Mouse (Mus musculus) hindbrain, embryonic 14.5 days (tissue): Measurements from ENCODE around the gene Ppa2. TPM values are rescaled to one million over a fixed set of nuclear protein-coding genes. Genes with fewer than 3 reads are reported as not detected.

Experiments
- ATAC-seq: fragments of 200-750 bp; cut with Nextera tagmentation; 2 replicates; pipeline ENCODE4 v1.8.0; 2017; ENCODE audit warnings: moderate number of reproducible peaks, mild to moderate bottlenecking, moderate TSS enrichment, moderate library complexity; ENCODE audit not compliant: low FRiP score
- DNase-seq: peaks from one replicate; pipeline ENCODE4 v3.0.0-alpha.2; 2015; ENCODE audit warnings: low spot score
- H3K27ac ChIP-seq: fragments of 300-500 bp; sonication (generic); 2 replicates; pipeline ENCODE4 v1.5.1; 2014; ENCODE audit warnings: mild to moderate bottlenecking, moderate library complexity
- H3K27me3 ChIP-seq: fragments of 300-500 bp; sonication (generic); 2 replicates; pipeline ENCODE4 v1.6.1; 2014; ENCODE audit warnings: mild to moderate bottlenecking, low read length, mixed read lengths; ENCODE audit not compliant: control insufficient read depth, insufficient read depth
- H3K36me3 ChIP-seq: fragments of 300-500 bp; sonication (generic); replicated peaks from 2 replicates; pipeline ENCODE4 v1.6.1; 2014; ENCODE audit not compliant: control insufficient read depth, insufficient read depth
- H3K4me1 ChIP-seq: fragments of 300-500 bp; sonication (generic); replicated peaks from 2 replicates; pipeline ENCODE4 v1.6.1; 2014; ENCODE audit warnings: antibody characterized with exemption, low read length, mixed read lengths; ENCODE audit not compliant: control insufficient read depth, insufficient read depth
- H3K4me2 ChIP-seq: fragments of 300-500 bp; sonication (generic); replicated peaks from 2 replicates; pipeline ENCODE4 v1.6.1; 2014; ENCODE audit warnings: mild to moderate bottlenecking, moderate library complexity
- H3K4me3 ChIP-seq: fragments of 300-500 bp; sonication (generic); replicated peaks from 2 replicates; pipeline ENCODE4 v1.5.1; 2014; ENCODE audit warnings: mild to moderate bottlenecking, low read length
- H3K9ac ChIP-seq: fragments of 300-500 bp; sonication (generic); 2 replicates; pipeline ENCODE4 v1.6.1; 2014
- H3K9me3 ChIP-seq: fragments of 300-500 bp; sonication (generic); 2 replicates; pipeline ENCODE4 v1.6.1; 2016; ENCODE audit warnings: low read length; ENCODE audit not compliant: control insufficient read depth
- whole genome bisulfite sequencing: fragments of 180-500 bp; shearing (Covaris S2); extraction: QIAGEN DNeasy Blood & Tissue Kit; methylation state at CpG from one replicate; pipeline ENCODE4 v1.1.7; 2014; 5-methylcytosine and 5-hydroxymethylcytosine counted together
- polyA plus RNA-seq: library from polyadenylated mRNA; unstranded; fragments of >200 nt; fragmentation: Nextera tagmentation; extraction: Ambion mirVana; gene quantifications from 2 replicates; pipeline ENCODE4 v1.2.1, GENCODE M21; 2014

Gene Ppa2
- polyA plus RNA-seq, result 78.2 and 80.1 TPM in 2 replicates

GRCm38 (mm10) chr3:133309954-133310808 lies at the start of gene Ppa2:
TSS of gene Ppa2 (plus strand) at chr3:133310110.
- no peaks in the 10 kb centered on the region for H3K36me3 ChIP-seq
- H3K9ac ChIP-seq, result peak within 1 kb of the TSS; percentile 86
- H3K27ac ChIP-seq, result peak within 1 kb of the TSS; percentile 95
- H3K27me3 ChIP-seq, result no peaks in the 10 kb centered on the region
- H3K9me3 ChIP-seq, result no peaks in the 10 kb centered on the region
- H3K4me2 ChIP-seq, result peak within 1 kb of the TSS; percentile 56
- peak; percentile 94 for ATAC-seq
- peaks cover 7% of the 10 kb centered on the region for H3K4me1 ChIP-seq
- under 1% methylated on average over 66 of the region's 95 CpGs for WGBS
- peak within 1 kb of the TSS; percentile 82 for H3K4me3 ChIP-seq
- peak; percentile 83 for DNase-seq

- ATAC-seq, result no peak
- Histone ChIP-seq H3K36me3 (no peaks in the 10 kb centered on the region), H3K9ac (no peak overlapping the region), H3K27me3 (no peaks in the 10 kb centered on the region), H3K9me3 (no peaks in the 10 kb centered on the region), H3K27ac (no peak overlapping the region), H3K4me1 (no peaks in the 10 kb centered on the region), H3K4me3 (no peak overlapping the region), H3K4me2 (no peak overlapping the region)
- WGBS, result 23% methylated on average over 3 of the region's 3 CpGs
- DNase-seq, result peak; percentile 74
These were observed 38.0 kb upstream of the Ppa2 start for GRCm38 (mm10) chr3:133271887-133272286.

- H3K27ac ChIP-seq, result no peak overlapping the region
- no peaks in the 10 kb centered on the region for H3K9me3 ChIP-seq
- ATAC-seq, result no peak
- H3K4me1 ChIP-seq, result no peaks in the 10 kb centered on the region
- H3K4me3 ChIP-seq, result no peak overlapping the region
- DNase-seq, result no peak
- H3K4me2 ChIP-seq, result no peak overlapping the region
- WGBS, result 81% methylated on average over 5 of the region's 5 CpGs
- no peak overlapping the region for H3K9ac ChIP-seq
- H3K36me3 ChIP-seq, result no peaks in the 10 kb centered on the region
- no peaks in the 10 kb centered on the region for H3K27me3 ChIP-seq
These were observed 25.3 kb upstream of the Ppa2 start for GRCm38 (mm10) chr3:133284587-133284986.

GRCm38 (mm10) chr3:133288795-133289194 lies 21.1 kb upstream of the Ppa2 start:
- Histone ChIP-seq H3K27me3 (no peaks in the 10 kb centered on the region), H3K9me3 (0 out of 2 replicates have a peak, but pooled peaks cover 9% of the 10 kb centered on the region), H3K27ac (no peak overlapping the region), H3K36me3 (no peaks in the 10 kb centered on the region), H3K4me3 (no peak overlapping the region), H3K4me1 (no peaks in the 10 kb centered on the region), H3K4me2 (no peak overlapping the region), H3K9ac (no peak overlapping the region)
- 94% methylated on average over 2 of the region's 2 CpGs for WGBS
- ATAC-seq, result no peak
- DNase-seq, result no peak

- H3K9me3 ChIP-seq, result no peaks in the 10 kb centered on the region
- no peak overlapping the region for H3K4me2 ChIP-seq
- H3K4me3 ChIP-seq, result no peak overlapping the region
- 94% methylated on average over 3 of the region's 3 CpGs for WGBS
- no peak overlapping the region for H3K9ac ChIP-seq
- no peak for DNase-seq
- H3K4me1 ChIP-seq, result no peaks in the 10 kb centered on the region
- no peak for ATAC-seq
- no peaks in the 10 kb centered on the region for H3K27me3 ChIP-seq
- H3K36me3 ChIP-seq, result no peaks in the 10 kb centered on the region
- no peak overlapping the region for H3K27ac ChIP-seq
These were observed 5.6 kb upstream of the Ppa2 start for GRCm38 (mm10) chr3:133304328-133304727.

- 98% methylated on average over 3 of the region's 3 CpGs for WGBS
- Histone ChIP-seq H3K27me3 (no peaks in the 10 kb centered on the region), H3K9me3 (no peaks in the 10 kb centered on the region), H3K4me1 (peaks cover 7% of the 10 kb centered on the region), H3K36me3 (no peaks in the 10 kb centered on the region), H3K27ac (no peak overlapping the region), H3K4me3 (no peak overlapping the region), H3K9ac (no peak overlapping the region), H3K4me2 (no peak overlapping the region)
- ATAC-seq (no peak), DNase-seq (no peak)
These were observed 1.5 kb upstream of the Ppa2 start for GRCm38 (mm10) chr3:133308361-133308760.

GRCm38 (mm10) chr3:133309359-133309758 lies 551 bp upstream of the Ppa2 start:
- H3K36me3 ChIP-seq, result no peaks in the 10 kb centered on the region
- no peaks in the 10 kb centered on the region for H3K9me3 ChIP-seq
- H3K4me3 ChIP-seq, result no peak overlapping the region
- H3K27ac ChIP-seq, result peak overlapping the region; percentile 95; the same call in 1 of the 2 replicates
- H3K9ac ChIP-seq, result no peak overlapping the region
- H3K27me3 ChIP-seq, result no peaks in the 10 kb centered on the region
- H3K4me2 ChIP-seq, result peak overlapping the region; percentile 56; the same call in 1 of the 2 replicates
- DNase-seq (no peak), ATAC-seq (no peak)
- H3K4me1 ChIP-seq, result peaks cover 7% of the 10 kb centered on the region
- 92% methylated on average over 7 of the region's 7 CpGs for whole genome bisulfite sequencing

- Histone ChIP-seq H3K36me3 (no peaks in the 10 kb centered on the region), H3K9me3 (no peaks in the 10 kb centered on the region), H3K9ac (peak overlapping the region; percentile 86), H3K4me2 (peak overlapping the region; percentile 56), H3K27me3 (no peaks in the 10 kb centered on the region), H3K4me3 (peak overlapping the region; percentile 82), H3K4me1 (peaks cover 7% of the 10 kb centered on the region), H3K27ac (peak overlapping the region; percentile 95)
- WGBS, result 18% methylated on average over 14 of the region's 14 CpGs
- peak; percentile 51 for DNase-seq
- no peak; the same call in 1 of the 2 replicates for ATAC-seq
These were observed 884 bp downstream of the Ppa2 start for GRCm38 (mm10) chr3:133310809-133311179.

- Histone ChIP-seq H3K4me1 (peaks cover 7% of the 10 kb centered on the region), H3K27ac (no peak overlapping the region), H3K9ac (no peak overlapping the region), H3K4me2 (no peak overlapping the region), H3K9me3 (no peaks in the 10 kb centered on the region), H3K4me3 (no peak overlapping the region), H3K27me3 (no peaks in the 10 kb centered on the region), H3K36me3 (no peaks in the 10 kb centered on the region)
- DNase-seq, result no peak
- no peak for ATAC-seq
- WGBS, result 90% methylated on average over 3 of the region's 3 CpGs
These were observed 2.4 kb downstream of the Ppa2 start for GRCm38 (mm10) chr3:133312331-133312730.
